8 mouse cellular contexts compared by ENCODE assay signal in genomic region chr16:30992568-30992967, GRCm38 (mm10).
DNase-seq lines count a peak whose midpoint lies in the region; ATAC-seq and TF ChIP-seq lines count a peak whose summit lies in the region.
"Had no signal": no experiment of that assay in that cellular context is flagged by ENCODE, and none has a peak within 500 bp of the region (broad histone marks: within the 10 kb centered on the region; RNA-seq: fewer than 3 reads in every experiment).

No protein-coding gene starts in this region.

- peak overlapping the region; percentile 63 for H3K27ac ChIP-seq in kidney, embryonic 16.5 days (ENCODE audit: low read length)
- H3K27ac ChIP-seq in heart, postnatal 0 days (ENCODE audit: low read depth) = peak overlapping the region; percentile 39; the same call in 1 of the 2 replicates
- 0 out of 2 replicates have a peak overlapping the region, but pooled peaks have one; percentile 25 for H3K27ac ChIP-seq in midbrain, embryonic 12.5 days (replicated peaks)

- TF ChIP-seq EP300 in heart, postnatal 0 days (IDR thresholded peaks at IDR 0.05; ENCODE audit: low read depth) = 0 out of 2 replicates have a peak, but pooled peaks have one; percentile 64

- no peak for DNase-seq in kidney, adult 8-10 months
- DNase-seq in cerebellum, adult 9-11 months = peak; percentile 80
- DNase-seq in heart, postnatal 0 days (ENCODE audit: low spot score) = no peak
- DNase-seq in ovary, postnatal 36 days (ENCODE audit: low spot score) = no peak
- DNase-seq: gastrocnemius, postnatal 36 days had no signal

- ATAC-seq in kidney, embryonic 16.5 days (ENCODE audit: low FRiP score, low TSS enrichment) = no peak
- peak; percentile 51 for ATAC-seq in heart, postnatal 0 days (ENCODE audit: insufficient read depth, low read depth)
- ATAC-seq in midbrain, embryonic 12.5 days (ENCODE audit: low FRiP score, low read depth) = no peak
- no peak for ATAC-seq in megakaryocyte, adult 5-6 weeks (ENCODE audit: poor library complexity, severe bottlenecking)

- H3K4me1 ChIP-seq in kidney, embryonic 16.5 days (ENCODE audit: insufficient read depth, low read length) = no peaks in the 10 kb centered on the region
- peaks cover 7% of the 10 kb centered on the region for H3K4me1 ChIP-seq in heart, postnatal 0 days (ENCODE audit: control insufficient read depth, insufficient read depth)
- peaks cover 7% of the 10 kb centered on the region for H3K4me1 ChIP-seq in midbrain, embryonic 12.5 days

- no peak overlapping the region for H3K9ac ChIP-seq in kidney, embryonic 16.5 days (replicated peaks; ENCODE audit: low read length)
- no peak overlapping the region for H3K9ac ChIP-seq in heart, postnatal 0 days (replicated peaks; ENCODE audit: low read depth, low read length)
- H3K9ac ChIP-seq in midbrain, embryonic 12.5 days (replicated peaks) = no peak overlapping the region

- H3K9me3 ChIP-seq in kidney, embryonic 16.5 days (ENCODE audit: low read length) = no peaks in the 10 kb centered on the region
- no peaks in the 10 kb centered on the region for H3K9me3 ChIP-seq in heart, postnatal 0 days (replicated peaks; ENCODE audit: control insufficient read depth, low read length)
- no peaks in the 10 kb centered on the region for H3K9me3 ChIP-seq in midbrain, embryonic 12.5 days

- no peak overlapping the region for H3K4me3 ChIP-seq in kidney, embryonic 16.5 days (ENCODE audit: low read length)
- no peak overlapping the region for H3K4me3 ChIP-seq in heart, postnatal 0 days (ENCODE audit: low read depth, low read length)
- H3K4me3 ChIP-seq in midbrain, embryonic 12.5 days = no peak overlapping the region

- 53% methylated on average over 5 of the region's 5 CpGs for WGBS in kidney, embryonic 16.5 days
- 58% methylated on average over 5 of the region's 5 CpGs for WGBS in heart, postnatal 0 days
- 54% methylated on average over 5 of the region's 5 CpGs for WGBS in midbrain, embryonic 12.5 days

- no peak overlapping the region for H3K4me2 ChIP-seq in kidney, embryonic 16.5 days (replicated peaks; ENCODE audit: low read depth, low read length)
- no peak overlapping the region for H3K4me2 ChIP-seq in heart, postnatal 0 days (ENCODE audit: low read depth, low read length)
- no peak overlapping the region for H3K4me2 ChIP-seq in midbrain, embryonic 12.5 days (replicated peaks)

- no peaks in the 10 kb centered on the region for H3K36me3 ChIP-seq in kidney, embryonic 16.5 days (ENCODE audit: insufficient read depth, low read length)
- no peaks in the 10 kb centered on the region for H3K36me3 ChIP-seq in heart, postnatal 0 days (replicated peaks; ENCODE audit: control insufficient read depth, insufficient read depth, low read length)
- H3K36me3 ChIP-seq in midbrain, embryonic 12.5 days = no peaks in the 10 kb centered on the region

- TF ChIP-seq CTCF in heart, postnatal 0 days (IDR thresholded peaks at IDR 0.05; ENCODE audit: low read depth) = no peak

- no peaks in the 10 kb centered on the region for H3K27me3 ChIP-seq in kidney, embryonic 16.5 days (ENCODE audit: insufficient read depth, low read length)
- H3K27me3 ChIP-seq in heart, postnatal 0 days (ENCODE audit: control insufficient read depth, insufficient read depth, low read length) = no peaks in the 10 kb centered on the region
- H3K27me3 ChIP-seq in midbrain, embryonic 12.5 days = no peaks in the 10 kb centered on the region
